Mouse (Mus musculus) embryonic fibroblast, embryonic 13.5 days (primary cell): ENCODE measurements around the gene Samd4b.

Experiments
- CTCF ChIP-seq: IDR thresholded peaks from 2 replicates; pipeline ENCODE4 v1.5.1; 2011; ENCODE audit warnings: mild to moderate bottlenecking, control low read depth, low read length, moderate library complexity, borderline replicate concordance; ENCODE audit not compliant: insufficient read depth
- POLR2A ChIP-seq: IDR thresholded peaks from 2 replicates; pipeline ENCODE4 v1.6.1; 2011; ENCODE audit warnings: low read depth, mild to moderate bottlenecking, control low read depth, low read length, moderate library complexity

DNA sequence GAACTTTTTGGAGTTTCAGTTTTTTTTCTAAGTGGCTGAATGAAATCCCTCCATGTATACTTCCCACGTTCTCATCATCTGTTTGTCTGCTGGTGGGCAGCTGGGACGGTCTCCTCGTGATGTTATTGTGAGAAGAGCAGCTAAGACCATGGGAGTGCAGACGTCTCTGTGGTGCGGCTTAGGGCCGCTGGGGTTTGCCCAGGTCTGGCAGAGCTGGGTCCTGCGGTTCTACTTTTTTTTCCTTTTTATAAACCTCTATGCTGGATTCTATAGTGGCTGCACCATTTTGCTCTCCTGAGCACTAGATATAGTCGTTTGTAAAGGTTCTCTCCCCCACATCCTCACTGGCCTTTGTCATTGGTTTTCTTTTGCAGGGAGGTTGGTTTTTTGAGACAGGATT lies 86.5 kb downstream of the Samd4b start:
- no peak for TF ChIP-seq CTCF
- no peak for TF ChIP-seq POLR2A
